Mouse (Mus musculus) colon, adult 2 months (tissue): ENCODE measurements around the gene Olfr1281. TPM values are rescaled to one million over a fixed set of nuclear protein-coding genes. Genes with fewer than 3 reads are reported as not detected.

ENCODE experiments used
- polyA plus RNA-seq: library from polyadenylated mRNA; depleted of rRNA; stranded (reverse); fragments of >200 nt; gene quantifications from 2 replicates; pipeline ENCODE4 v1.2.3, GENCODE M21; 2012; rRNA removed

The Olfr1281 gene
- not detected in 2 replicates for polyA plus RNA-seq

DNA sequence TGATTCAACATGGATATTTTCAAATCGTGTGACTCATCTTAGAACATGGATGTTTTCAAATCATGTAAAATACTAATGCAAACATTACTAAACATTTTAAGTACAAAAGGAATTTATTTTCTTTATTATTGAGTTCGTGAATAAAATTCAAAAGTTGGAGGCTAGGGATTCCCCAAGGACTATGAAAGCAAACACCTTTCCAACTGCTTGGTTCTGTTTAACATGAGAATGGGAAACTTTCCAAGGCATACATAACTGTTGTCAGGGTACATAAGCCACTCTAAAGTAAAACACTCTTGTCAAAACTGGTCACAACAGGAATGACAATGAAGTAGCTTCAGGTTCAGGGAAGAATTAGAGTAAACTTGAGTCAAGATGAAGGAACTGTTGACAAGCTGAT, at the start of gene Olfr1281:
Gene Olfr1281, plus strand, starts transcription at position 301 of the 400 bp plus-strand sequence.

DNA sequence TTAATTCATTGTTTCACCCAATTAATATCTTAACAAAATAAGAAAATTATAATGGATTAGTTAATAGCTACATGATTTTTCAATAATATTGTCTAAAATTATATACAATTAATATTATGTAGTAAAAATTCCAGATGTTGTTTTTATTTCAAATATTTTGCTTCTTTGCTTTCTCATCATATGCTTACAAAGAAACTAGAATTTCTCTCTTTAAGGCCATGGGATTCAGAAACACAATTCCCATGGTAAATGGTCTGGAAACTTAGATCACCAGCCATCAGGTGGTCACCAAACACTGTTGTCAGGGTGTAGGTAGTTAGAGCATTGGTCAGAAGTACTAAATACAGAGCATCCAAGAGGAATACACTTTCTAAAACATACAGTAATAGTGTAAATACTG, 36.5 kb upstream of the Olfr1281 start, which contains the start of gene Olfr1278:
Gene Olfr1278, plus strand, starts transcription at position 301 of the 400 bp plus-strand sequence.

DNA sequence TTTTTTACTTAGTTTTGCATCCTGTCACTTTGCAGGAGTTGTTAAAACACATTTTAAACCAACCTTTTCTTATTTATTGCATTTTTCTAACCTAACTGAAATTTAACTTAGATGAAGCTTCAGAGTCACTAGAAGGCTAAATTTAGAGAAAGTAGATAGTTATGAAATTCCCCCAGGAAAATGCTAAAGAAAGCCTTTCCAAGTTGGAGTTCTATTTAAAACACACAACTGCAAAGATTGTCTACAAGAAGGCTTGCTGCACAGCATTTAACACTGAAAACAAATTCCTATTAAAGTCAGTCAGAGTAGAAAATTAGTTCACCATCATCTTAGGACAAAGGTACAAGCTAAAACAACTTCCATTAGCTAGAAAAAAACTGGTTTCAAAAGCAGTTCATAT, 25.9 kb upstream of the Olfr1281 start, which contains the start of gene Olfr1279:
Gene Olfr1279, plus strand, starts transcription at position 262 of the 400 bp plus-strand sequence.

DNA sequence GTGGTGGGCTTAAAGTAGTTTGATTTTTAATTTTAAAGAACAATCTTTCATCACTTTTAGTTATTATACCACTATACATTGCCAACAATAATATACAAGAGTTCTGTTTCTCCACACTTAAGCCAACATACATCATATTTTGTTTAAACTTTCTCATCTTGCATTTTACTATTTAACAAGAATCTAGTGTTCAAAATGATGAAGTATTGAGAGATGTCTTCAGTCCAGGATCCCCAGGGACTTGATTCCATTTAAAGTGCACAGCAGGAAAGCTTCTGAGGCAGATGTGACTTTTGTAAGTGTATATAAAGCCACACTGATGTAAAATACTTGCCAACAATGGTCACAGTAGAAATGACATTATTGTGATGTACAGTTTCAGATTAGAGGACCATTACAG, 12.6 kb upstream of the Olfr1281 start, which contains the start of gene Olfr1280:
Gene Olfr1280, plus strand, starts transcription at position 301 of the 400 bp plus-strand sequence.

DNA sequence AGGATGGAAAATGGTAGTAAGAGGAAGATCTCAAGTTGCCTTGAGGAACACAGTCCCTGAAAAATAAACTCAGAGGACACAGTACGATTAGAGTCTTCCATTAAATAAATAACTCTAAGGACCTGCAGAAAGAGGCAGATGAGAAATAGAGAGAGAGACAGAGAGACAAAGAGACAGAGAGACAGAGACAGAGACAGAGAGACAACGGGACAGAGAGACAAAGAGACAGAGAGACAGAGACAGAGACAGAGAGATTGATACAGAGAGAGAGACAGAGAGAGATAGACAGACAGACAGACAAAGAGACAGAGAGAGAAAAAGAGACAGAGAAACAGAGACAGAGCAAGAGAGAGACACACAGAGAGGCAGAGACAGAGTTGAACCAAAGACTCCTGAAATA, 9.7 kb downstream of the Olfr1281 start, which contains the start of gene Olfr1282:
Gene Olfr1282, minus strand, starts transcription at position 101 of the 400 bp plus-strand sequence.

DNA sequence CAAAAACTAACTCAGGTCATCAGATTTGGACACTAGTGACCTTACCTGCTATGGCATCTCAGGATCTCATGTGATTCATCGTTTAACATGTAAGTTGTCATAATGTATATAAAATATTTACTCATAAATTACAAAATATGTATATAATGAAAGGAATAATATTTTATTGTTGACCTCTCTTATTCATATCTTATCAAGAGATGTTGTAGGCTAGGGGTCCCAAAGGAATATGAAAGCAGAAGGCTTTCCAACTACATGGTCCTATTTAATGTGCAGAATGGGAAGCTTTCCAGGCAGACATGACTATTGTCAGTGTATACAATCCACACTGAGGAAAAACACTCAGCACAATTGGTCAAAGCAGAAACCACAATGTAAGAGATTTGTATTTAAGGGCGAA, 40.2 kb downstream of the Olfr1281 start, which contains the start of gene Olfr1283:
Gene Olfr1283, plus strand, starts transcription at position 301 of the 400 bp plus-strand sequence.

DNA sequence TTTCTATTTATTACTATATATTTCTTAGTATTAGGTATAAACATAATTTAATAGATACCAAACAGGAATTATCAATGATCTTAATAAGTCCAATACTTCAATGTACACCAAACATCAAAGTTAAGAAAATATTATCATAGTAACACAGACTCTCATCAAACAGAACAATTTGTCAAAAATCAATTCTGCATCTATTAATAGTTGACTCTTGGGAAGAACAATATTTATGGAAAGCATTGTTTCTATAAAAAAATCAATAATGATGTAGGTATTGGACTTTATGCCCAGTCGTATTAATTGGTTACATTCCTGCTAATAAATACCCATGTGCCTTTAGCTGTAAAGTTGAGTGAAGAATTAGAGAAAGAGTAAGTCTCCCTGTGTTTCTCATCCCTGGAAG, 48.9 kb downstream of the Olfr1281 start, which contains the start of gene Olfr1284:
Gene Olfr1284, plus strand, starts transcription at position 301 of the 400 bp plus-strand sequence.

Other genes with a start within 250 kb of the Olfr1281 start
- gene Gm13941, start 220.5 kb upstream of the Olfr1281 start, polyA plus RNA-seq = not detected in 2 replicates
- gene Gm15130, start 173.6 kb upstream of the Olfr1281 start, polyA plus RNA-seq = not detected in 2 replicates
- gene 4930430A15Rik, start 96.9 kb upstream of the Olfr1281 start, polyA plus RNA-seq = not detected in 2 replicates
- gene Olfr1275, start 91.2 kb upstream of the Olfr1281 start, polyA plus RNA-seq = not detected in 2 replicates
- gene Olfr1276, start 72.0 kb upstream of the Olfr1281 start, polyA plus RNA-seq = not detected in 2 replicates
- not detected in 2 replicates for gene Olfr1277, start 52.4 kb upstream of the Olfr1281 start, polyA plus RNA-seq
- gene Olfr1278, start 36.4 kb upstream of the Olfr1281 start, polyA plus RNA-seq = not detected in 2 replicates
- not detected in 2 replicates for gene Olfr1279, start 25.9 kb upstream of the Olfr1281 start, polyA plus RNA-seq
- gene Olfr1280, start 12.5 kb upstream of the Olfr1281 start, polyA plus RNA-seq = not detected in 2 replicates
- gene Olfr1282, start 9.6 kb downstream of the Olfr1281 start, polyA plus RNA-seq = not detected in 2 replicates
- not detected in 2 replicates for gene Olfr1283, start 40.3 kb downstream of the Olfr1281 start, polyA plus RNA-seq
- gene Olfr1284, start 49.0 kb downstream of the Olfr1281 start, polyA plus RNA-seq = not detected in 2 replicates
- not detected in 2 replicates for gene Olfr1286, start 96.6 kb downstream of the Olfr1281 start, polyA plus RNA-seq
- not detected in 2 replicates for gene Olfr1287, start 122.6 kb downstream of the Olfr1281 start, polyA plus RNA-seq
- not detected in 2 replicates for gene Olfr1288, start 147.6 kb downstream of the Olfr1281 start, polyA plus RNA-seq
- gene Olfr1289, start 154.3 kb downstream of the Olfr1281 start, polyA plus RNA-seq = not detected in 2 replicates
- gene Olfr1290, start 167.3 kb downstream of the Olfr1281 start, polyA plus RNA-seq = not detected in 2 replicates
- not detected in 2 replicates for gene Olfr1291-ps1, start 170.7 kb downstream of the Olfr1281 start, polyA plus RNA-seq
- gene Olfr1293-ps, start 198.7 kb downstream of the Olfr1281 start, polyA plus RNA-seq = not detected in 2 replicates
- gene Olfr1294, start 213.8 kb downstream of the Olfr1281 start, polyA plus RNA-seq = not detected in 2 replicates
- not detected in 2 replicates for gene Olfr1295, start 243.2 kb downstream of the Olfr1281 start, polyA plus RNA-seq